Mouse (Mus musculus) stomach, postnatal 0 days (tissue): ENCODE results near the gene Armc2. TPM values are rescaled to one million over a fixed set of nuclear protein-coding genes. Genes with fewer than 3 reads are reported as not detected.

Source experiments
- ATAC-seq: fragments of 200-750 bp; cut with Nextera tagmentation; 2 replicates; pipeline ENCODE4 v1.8.0; 2017; ENCODE audit not compliant: low FRiP score, low TSS enrichment
- DNase-seq: peaks from one replicate; pipeline ENCODE4 v3.0.0-alpha.2; 2016; ENCODE audit warnings: low spot score
- H3K27ac ChIP-seq: fragments of 300-500 bp; sonication (generic); replicated peaks from 2 replicates; pipeline ENCODE4 v1.5.1; 2014; ENCODE audit warnings: mild to moderate bottlenecking, control low read depth
- H3K27me3 ChIP-seq: fragments of 300-500 bp; sonication (generic); 2 replicates; pipeline ENCODE4 v1.6.1; 2014; ENCODE audit warnings: low read length; ENCODE audit not compliant: control insufficient read depth, insufficient read depth
- H3K36me3 ChIP-seq: fragments of 300-500 bp; sonication (generic); 2 replicates; pipeline ENCODE4 v1.6.1; 2014; ENCODE audit warnings: low read length, mixed read lengths; ENCODE audit not compliant: control insufficient read depth, insufficient read depth
- H3K4me1 ChIP-seq: fragments of 300-500 bp; sonication (generic); replicated peaks from 2 replicates; pipeline ENCODE4 v1.6.1; 2014; ENCODE audit warnings: antibody characterized with exemption; ENCODE audit not compliant: control insufficient read depth, insufficient read depth
- H3K4me2 ChIP-seq: fragments of 300-500 bp; sonication (generic); replicated peaks from 2 replicates; pipeline ENCODE4 v1.6.1; 2014; ENCODE audit warnings: low read depth, mild to moderate bottlenecking, control low read depth, moderate library complexity
- H3K4me3 ChIP-seq: fragments of 300-500 bp; sonication (generic); 2 replicates; pipeline ENCODE4 v1.5.1; 2014; ENCODE audit warnings: low read depth, low read length, control low read depth
- H3K9ac ChIP-seq: fragments of 300-500 bp; sonication (generic); 2 replicates; pipeline ENCODE4 v1.6.1; 2014; ENCODE audit warnings: mild to moderate bottlenecking, low read length, control low read depth, mixed read lengths
- H3K9me3 ChIP-seq: fragments of 300-500 bp; sonication (generic); 2 replicates; pipeline ENCODE4 v1.6.1; 2016; ENCODE audit warnings: low read length; ENCODE audit not compliant: control insufficient read depth
- CTCF ChIP-seq: IDR thresholded peaks from 2 replicates; pipeline ENCODE4 v1.5.1; 2016; ENCODE audit warnings: antibody characterized with exemption, low read depth, mild to moderate bottlenecking, moderate library complexity
- EP300 ChIP-seq: optimal IDR thresholded peaks from 2 replicates; pipeline ENCODE3; 2016; ENCODE audit warnings: antibody characterized with exemption
- WGBS: fragments of 180-500 bp; shearing (Covaris S2); extraction: QIAGEN DNeasy Blood & Tissue Kit; methylation state at CpG from one replicate; pipeline ENCODE4 v1.1.7; 2014; 5-methylcytosine and 5-hydroxymethylcytosine counted together
- polyA plus RNA-seq: library from polyadenylated mRNA; unstranded; fragments of >200 nt; fragmentation: Nextera tagmentation; extraction: Ambion mirVana; gene quantifications from 2 replicates; pipeline ENCODE4 v1.2.1, GENCODE M21; 2015

The Armc2 gene
- polyA plus RNA-seq, 1 experiment from 2014 or later, result 1.8 TPM

DNA sequence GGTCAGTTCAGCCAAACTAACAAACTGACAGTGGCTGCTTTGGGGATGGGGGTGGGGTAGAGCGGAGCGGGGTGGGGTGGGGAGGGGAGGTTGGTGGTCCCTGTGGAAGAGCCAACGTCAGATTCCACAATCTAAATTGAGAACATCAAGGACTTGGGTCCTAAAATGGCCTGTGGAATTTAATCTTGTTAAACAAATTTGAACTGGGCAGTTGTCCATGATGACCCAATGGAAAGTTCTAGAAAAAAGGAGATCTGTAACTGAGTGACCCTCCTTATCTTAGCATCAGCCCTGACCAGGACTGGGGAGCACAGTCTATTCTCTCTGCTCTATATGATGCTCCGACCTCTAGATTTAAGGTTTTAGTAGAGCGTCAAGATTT lies 26.2 kb downstream of the Armc2 start:
- DNase-seq (no peak), ATAC-seq (no peak)
- Histone ChIP-seq H3K4me3 (no peak overlapping the region), H3K36me3 (no peaks in the 10 kb centered on the region), H3K9me3 (no peaks in the 10 kb centered on the region), H3K4me2 (no peak overlapping the region), H3K27me3 (no peaks in the 10 kb centered on the region), H3K9ac (no peak overlapping the region), H3K4me1 (0 out of 2 replicates have a peak, but pooled peaks cover 2% of the 10 kb centered on the region), H3K27ac (peak overlapping the region; percentile 80)
- 59% methylated on average over 5 of the region's 5 CpGs for WGBS
- TF ChIP-seq EP300 (no peak), CTCF (no peak)

DNA sequence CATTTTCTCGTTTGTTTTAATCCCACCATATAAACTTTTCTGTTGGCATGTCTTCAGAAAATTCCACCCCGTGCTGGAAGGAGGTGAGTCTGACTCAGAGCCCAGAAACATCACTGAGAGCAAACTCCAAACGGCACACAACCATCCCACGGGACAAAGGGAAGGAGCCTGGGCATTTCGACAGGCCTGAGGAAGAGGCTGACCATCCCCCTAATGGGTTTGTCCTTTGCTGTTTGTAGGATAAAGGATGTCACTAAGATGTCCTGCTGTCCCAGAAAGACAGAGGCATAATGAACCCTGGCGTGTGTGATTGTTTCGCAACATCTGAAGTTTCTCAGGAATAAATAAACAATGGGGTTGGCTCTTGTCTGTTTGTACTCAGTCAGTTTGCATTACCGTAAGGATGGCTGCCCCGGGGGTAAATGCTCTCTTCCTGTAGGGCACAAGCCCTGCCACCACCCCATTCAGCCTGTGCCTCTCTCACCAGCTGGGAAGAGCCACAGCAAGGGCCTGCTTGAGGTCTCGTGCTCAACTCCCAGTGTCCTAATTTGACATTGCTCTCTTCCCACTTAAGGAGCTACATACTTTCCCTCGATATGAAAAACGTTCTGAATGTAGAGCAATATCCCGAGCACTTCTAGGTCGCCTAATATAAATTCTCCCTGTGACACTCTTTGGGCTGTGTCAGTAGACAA lies 26.7 kb downstream of the Armc2 start:
- no peak overlapping the region for H3K4me3 ChIP-seq
- no peaks in the 10 kb centered on the region for H3K9me3 ChIP-seq
- H3K27ac ChIP-seq, result peak overlapping the region; percentile 80
- no peaks in the 10 kb centered on the region for H3K36me3 ChIP-seq
- DNase-seq, result no peak
- TF ChIP-seq EP300 (no peak), CTCF (no peak)
- H3K27me3 ChIP-seq, result no peaks in the 10 kb centered on the region
- H3K9ac ChIP-seq, result no peak overlapping the region
- peak; percentile 77; the same call in 1 of the 2 replicates for ATAC-seq
- H3K4me1 ChIP-seq, result 0 out of 2 replicates have a peak, but pooled peaks cover 2% of the 10 kb centered on the region
- WGBS, result 19% methylated on average over 14 of the region's 14 CpGs
- H3K4me2 ChIP-seq, result 0 out of 2 replicates have a peak overlapping the region, but pooled peaks have one; percentile 8

DNA sequence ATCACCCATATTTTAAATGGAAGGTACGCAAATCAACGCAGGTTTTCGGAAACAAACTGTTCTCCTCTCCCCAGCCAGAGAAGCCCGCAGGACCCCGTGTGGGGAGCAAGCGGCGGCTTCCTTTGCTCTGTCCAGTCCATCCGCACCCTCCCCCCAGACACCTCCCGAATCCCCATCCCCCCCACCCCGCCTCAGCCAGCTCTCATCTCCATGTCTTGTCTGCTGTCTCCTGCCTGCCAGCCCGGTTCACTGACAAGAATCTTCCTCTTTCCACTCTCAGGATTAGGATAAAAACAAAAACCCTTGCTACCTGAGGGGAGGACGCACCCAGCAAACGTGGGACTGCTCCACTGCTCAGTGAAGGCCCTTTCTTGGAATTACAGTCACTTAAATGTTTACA lies 27.3 kb downstream of the Armc2 start:
- Histone ChIP-seq H3K9me3 (no peaks in the 10 kb centered on the region), H3K9ac (no peak overlapping the region), H3K4me2 (no peak overlapping the region), H3K36me3 (no peaks in the 10 kb centered on the region), H3K4me3 (no peak overlapping the region), H3K4me1 (0 out of 2 replicates have a peak, but pooled peaks cover 2% of the 10 kb centered on the region), H3K27me3 (no peaks in the 10 kb centered on the region), H3K27ac (peak overlapping the region; percentile 80; the same call in 1 of the 2 replicates)
- DNase-seq (no peak), ATAC-seq (no peak)
- 24% methylated on average over 13 of the region's 13 CpGs for WGBS
- TF ChIP-seq CTCF (no peak), EP300 (no peak)

DNA sequence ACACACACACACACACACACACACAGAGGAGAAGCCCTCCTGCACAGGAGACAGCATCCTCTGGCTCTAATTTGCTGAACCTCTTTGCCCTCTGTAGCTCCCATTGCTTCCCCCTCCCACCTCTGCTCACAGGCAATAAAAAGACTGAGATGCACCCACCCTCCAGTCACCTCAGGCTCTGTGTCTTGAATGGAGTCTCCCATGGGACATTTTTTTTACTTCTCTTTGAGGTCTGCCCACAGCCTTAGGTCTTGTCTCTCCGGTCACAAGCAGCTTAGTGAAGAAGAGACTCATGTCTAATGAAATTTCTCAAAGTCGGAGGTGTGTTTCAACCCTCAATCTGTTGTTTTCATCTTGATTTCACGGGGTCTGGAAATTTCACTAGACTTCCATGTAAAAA lies 29.3 kb downstream of the Armc2 start:
- no peak overlapping the region for H3K4me3 ChIP-seq
- H3K27me3 ChIP-seq, result no peaks in the 10 kb centered on the region
- ATAC-seq, result no peak
- no peaks in the 10 kb centered on the region for H3K9me3 ChIP-seq
- H3K36me3 ChIP-seq, result no peaks in the 10 kb centered on the region
- TF ChIP-seq CTCF (no peak), EP300 (no peak)
- no peak overlapping the region for H3K4me2 ChIP-seq
- no peak overlapping the region; the same call in 1 of the 2 replicates for H3K9ac ChIP-seq
- 90% methylated on average over 3 of the region's 3 CpGs for WGBS
- H3K27ac ChIP-seq, result no peak overlapping the region
- no peaks in the 10 kb centered on the region for H3K4me1 ChIP-seq
- no peak for DNase-seq

DNA sequence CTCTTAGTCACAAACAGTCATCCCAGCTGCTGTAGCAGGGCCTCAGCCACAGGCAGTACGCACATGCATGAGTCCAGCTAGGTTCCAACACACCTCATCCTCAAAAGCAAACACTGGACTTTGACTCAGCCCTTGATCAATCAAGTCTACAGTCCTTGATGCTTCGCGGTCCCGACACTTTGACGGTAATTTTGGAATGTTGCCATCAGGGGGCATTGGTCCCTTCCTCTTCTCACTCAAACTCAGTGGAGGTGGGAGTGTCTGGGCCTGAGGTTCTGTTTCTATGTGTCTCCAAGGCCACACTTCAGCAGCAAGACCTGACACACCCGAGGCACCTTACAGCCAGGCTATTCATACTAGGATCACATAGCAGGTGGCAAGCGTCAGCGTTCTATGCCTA lies 32.1 kb downstream of the Armc2 start:
- ATAC-seq (no peak), DNase-seq (no peak)
- no peak overlapping the region for H3K27ac ChIP-seq
- no peaks in the 10 kb centered on the region for H3K27me3 ChIP-seq
- no peaks in the 10 kb centered on the region for H3K4me1 ChIP-seq
- no peaks in the 10 kb centered on the region for H3K9me3 ChIP-seq
- H3K4me2 ChIP-seq, result no peak overlapping the region
- H3K4me3 ChIP-seq, result no peak overlapping the region
- no peak overlapping the region for H3K9ac ChIP-seq
- 69% methylated on average over 8 of the region's 8 CpGs for WGBS
- TF ChIP-seq EP300, result no peak
- TF ChIP-seq CTCF, result no peak
- H3K36me3 ChIP-seq, result no peaks in the 10 kb centered on the region

DNA sequence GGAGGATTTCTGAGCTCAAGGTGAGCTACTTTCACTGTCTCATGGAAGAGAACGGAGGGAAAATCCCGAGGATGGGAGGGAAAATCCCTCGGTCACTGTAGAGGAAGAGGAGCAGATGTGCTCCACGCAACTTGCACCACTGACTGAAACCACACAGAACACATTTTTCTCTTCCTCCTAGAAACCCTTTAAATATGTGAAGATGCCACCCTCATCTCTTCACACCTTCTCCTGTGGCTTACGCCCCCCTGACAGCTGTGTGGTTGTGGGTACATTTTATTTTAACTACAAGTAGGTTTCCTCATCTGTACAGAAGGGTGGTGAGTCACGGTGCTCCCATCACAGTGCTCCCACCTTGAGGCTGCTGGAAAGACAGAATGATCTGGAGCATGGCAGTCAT lies 34.0 kb downstream of the Armc2 start:
- no peak for DNase-seq
- 88% methylated on average over 6 of the region's 6 CpGs for WGBS
- H3K27me3 ChIP-seq, result no peaks in the 10 kb centered on the region
- no peak for ATAC-seq
- TF ChIP-seq EP300 (no peak), CTCF (no peak)
- H3K4me3 ChIP-seq, result no peak overlapping the region
- H3K27ac ChIP-seq, result no peak overlapping the region
- no peaks in the 10 kb centered on the region for H3K9me3 ChIP-seq
- H3K9ac ChIP-seq, result no peak overlapping the region
- no peaks in the 10 kb centered on the region for H3K36me3 ChIP-seq
- no peak overlapping the region for H3K4me2 ChIP-seq
- H3K4me1 ChIP-seq, result no peaks in the 10 kb centered on the region
